Mouse (Mus musculus): Measurements from ENCODE around the gene Olfr1000.

GRCm38 (mm10) chr2:85561187-85561586 is 50.5 kb downstream of the Olfr1000 start:
- peak; percentile 25; the same call in 1 of the 2 replicates for TF ChIP-seq CTCF (IDR thresholded peaks at IDR 0.05; ENCODE audit: extremely low read depth, insufficient read depth, insufficient read length, insufficient replicate concordance)
- TF ChIP-seq POLR2A (IDR thresholded peaks at IDR 0.05; ENCODE audit: low read depth, low read length) = no peak

All from spleen, adult 2 months (tissue).